Mouse (Mus musculus) erythroblast, adult 5-6 weeks (primary cell): Measurements from ENCODE around the gene Tubd1. TPM values are rescaled to one million over a fixed set of nuclear protein-coding genes. Genes with fewer than 3 reads are reported as not detected.

Experiments
- ATAC-seq: replicated peaks from 2 replicates; pipeline ENCODE4 v1.8.0; 2016; ENCODE audit warnings: moderate number of reproducible peaks, mild to moderate bottlenecking, moderate TSS enrichment, inconsistent platforms; ENCODE audit not compliant: poor library complexity, low FRiP score, severe bottlenecking
- total RNA-seq, 2 experiments: library from RNA; stranded (forward) in 1 of 2; stranded (reverse) in 1 of 2; fragments of 150-400 nt in 1 of 2; fragments of 200-764, 138-1000 nt in 1 of 2; gene quantifications; 2 replicates each; pipeline versions ENCODE4 v1.2.3 to v1.2.4; 2015 to 2017; ENCODE audit warnings: low replicate concordance in 2 of 2

Tubd1 gene
- total RNA-seq, 2 experiments from 2014 or later: 0.77 to 2.6 TPM

- no peak for ATAC-seq
Measured at GRCm38 (mm10) chr11:86547412-86547811, 2.6 kb downstream of the Tubd1 start.

- no peak for ATAC-seq
Measured at GRCm38 (mm10) chr11:86553525-86553924, 8.7 kb downstream of the Tubd1 start.

- ATAC-seq: no peak
Measured at GRCm38 (mm10) chr11:86558258-86558657, 13.5 kb downstream of the Tubd1 start.

GRCm38 (mm10) chr11:86568425-86568824, 23.6 kb downstream of the Tubd1 start:
- peak; percentile 74 for ATAC-seq

- no peak for ATAC-seq
Measured at GRCm38 (mm10) chr11:86570261-86570746, 25.5 kb downstream of the Tubd1 start.

GRCm38 (mm10) chr11:86571047-86571855, 26.5 kb downstream of the Tubd1 start:
- no peak for ATAC-seq

- no peak for ATAC-seq
Measured at GRCm38 (mm10) chr11:86571871-86572270, 27.1 kb downstream of the Tubd1 start.

- no peak for ATAC-seq
Measured at GRCm38 (mm10) chr11:86572623-86573022, 27.8 kb downstream of the Tubd1 start.

GRCm38 (mm10) chr11:86573646-86574231, 28.9 kb downstream of the Tubd1 start:
- no peak for ATAC-seq

- ATAC-seq: no peak
Measured at GRCm38 (mm10) chr11:86574408-86574807, 29.6 kb downstream of the Tubd1 start.

GRCm38 (mm10) chr11:86575632-86576378, 31.0 kb downstream of the Tubd1 start:
- no peak for ATAC-seq

- ATAC-seq: no peak
Measured at GRCm38 (mm10) chr11:86577231-86577630, 32.4 kb downstream of the Tubd1 start.

GRCm38 (mm10) chr11:86578106-86578808, 33.5 kb downstream of the Tubd1 start:
- no peak for ATAC-seq

GRCm38 (mm10) chr11:86578809-86579730, 34.3 kb downstream of the Tubd1 start:
- no peak for ATAC-seq

GRCm38 (mm10) chr11:86579731-86580318, 35.0 kb downstream of the Tubd1 start:
- no peak for ATAC-seq

- ATAC-seq: no peak
Measured at GRCm38 (mm10) chr11:86580319-86581113, 35.7 kb downstream of the Tubd1 start.

GRCm38 (mm10) chr11:86581250-86581753, 36.5 kb downstream of the Tubd1 start:
- ATAC-seq: peak; percentile 83
